Mouse (Mus musculus): ENCODE measurements around the gene Slc4a5. TPM values are rescaled to one million over a fixed set of nuclear protein-coding genes. Genes with fewer than 3 reads are reported as not detected.

Gene Slc4a5
- polyA plus RNA-seq, 2 experiments = 0.52 to 1.4 TPM

DNA sequence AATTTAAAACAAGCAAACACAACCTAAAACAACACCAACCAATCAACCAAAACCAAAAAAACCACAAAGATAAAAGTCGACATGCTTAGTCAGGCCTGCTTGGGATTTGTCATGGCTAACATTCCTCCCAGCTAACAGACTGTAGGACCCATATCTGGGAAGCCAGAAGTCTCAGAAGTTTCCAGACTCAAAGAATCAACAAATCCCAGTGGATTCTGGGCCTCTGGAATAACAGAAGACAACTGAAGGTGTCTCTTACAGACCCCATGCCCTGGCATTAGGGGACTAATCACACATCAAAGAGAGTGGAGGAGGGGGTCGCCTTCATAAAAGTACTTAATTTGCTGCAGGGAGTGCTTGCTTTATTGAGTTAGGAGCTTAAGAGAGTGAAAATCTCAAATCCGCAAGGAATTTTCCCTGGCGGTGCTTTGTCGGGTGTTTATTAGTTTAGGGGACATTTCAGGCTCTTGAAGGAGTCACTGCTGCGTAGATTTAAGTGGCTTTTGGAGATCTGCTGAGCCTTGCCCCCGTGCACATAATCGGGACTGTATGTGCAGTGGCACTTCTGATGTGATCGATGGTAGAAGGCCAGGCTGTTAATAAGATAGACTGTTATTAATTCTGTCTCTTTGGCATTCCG lies 24.9 kb downstream of the Slc4a5 start:
- Histone ChIP-seq H3K27ac (peak overlapping the region; percentile 93), H3K27me3 (ENCODE audit: control insufficient read depth, insufficient read depth, low read length) (peaks cover 8% of the 10 kb centered on the region), H3K4me2 (ENCODE audit: low read depth) (no peak overlapping the region), H3K36me3 (replicated peaks; ENCODE audit: control insufficient read depth, insufficient read depth, low read depth) (no peaks in the 10 kb centered on the region), H3K4me3 (ENCODE audit: insufficient read depth in 1 of 2, low read depth in 2 of 2, low read length in 2 of 2) (no peak overlapping the region), H3K4me1 (replicated peaks; ENCODE audit: control insufficient read depth in 2 of 2, insufficient read depth in 2 of 2, low read length in 1 of 2) (peaks cover 22 to 36% of the 10 kb centered on the region in 2 experiments), H3K9me3 (ENCODE audit: control insufficient read depth, low read length) (no peaks in the 10 kb centered on the region), H3K9ac (replicated peaks) (no peak overlapping the region)
- DNase-seq (ENCODE audit: low read depth in 3 of 3, low spot score in 3 of 3) (no peak), ATAC-seq (ENCODE audit: insufficient read depth) (no peak)
- TF ChIP-seq CTCF (IDR thresholded peaks at IDR 0.05; ENCODE audit: low read depth) (no peak), EP300 (IDR thresholded peaks at IDR 0.05; ENCODE audit: low read depth) (no peak)
- 62% methylated on average over 10 of the region's 10 CpGs for WGBS (ENCODE audit: insufficient replicate concordance)

DNA sequence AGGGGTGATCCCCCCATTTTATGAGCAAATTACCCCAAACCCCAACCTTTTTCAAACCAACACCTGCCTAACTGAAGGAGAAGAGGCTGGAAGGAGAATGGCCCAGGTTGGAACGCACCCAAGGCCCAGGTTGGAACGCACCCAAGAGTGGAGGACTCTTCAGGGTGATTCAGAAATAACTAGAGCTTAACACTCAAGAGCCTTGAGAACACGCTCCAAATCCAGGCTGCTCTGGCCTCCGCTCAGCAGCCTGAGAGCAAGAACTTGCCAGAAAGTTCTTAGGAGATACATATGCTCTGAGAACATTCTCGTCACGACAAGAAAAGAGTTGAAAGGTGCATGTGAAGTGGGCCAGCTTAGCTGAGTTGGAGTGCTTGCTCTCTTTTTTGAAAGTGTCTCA lies 25.5 kb downstream of the Slc4a5 start:
- Histone ChIP-seq H3K27me3 (ENCODE audit: control insufficient read depth, insufficient read depth, low read length) (peaks cover 5% of the 10 kb centered on the region; the same call in 1 of the 2 replicates), H3K36me3 (replicated peaks; ENCODE audit: control insufficient read depth, insufficient read depth, low read depth) (no peaks in the 10 kb centered on the region), H3K9ac (replicated peaks) (no peak overlapping the region; the same call in 1 of the 2 replicates), H3K27ac (peak overlapping the region; percentile 93), H3K4me2 (ENCODE audit: low read depth) (no peak overlapping the region), H3K9me3 (ENCODE audit: control insufficient read depth, low read length) (no peaks in the 10 kb centered on the region), H3K4me3 (ENCODE audit: insufficient read depth in 1 of 2, low read depth in 2 of 2, low read length in 2 of 2) (no peak overlapping the region), H3K4me1 (replicated peaks; ENCODE audit: control insufficient read depth in 2 of 2, insufficient read depth in 2 of 2, low read length in 1 of 2) (peaks cover 22 to 36% of the 10 kb centered on the region in 2 experiments)
- DNase-seq (ENCODE audit: low read depth in 3 of 3, low spot score in 3 of 3) = no peak
- WGBS (ENCODE audit: insufficient replicate concordance) = 72% methylated on average over 6 of the region's 6 CpGs
- TF ChIP-seq CTCF (IDR thresholded peaks at IDR 0.05; ENCODE audit: low read depth) = no peak
- ATAC-seq (ENCODE audit: insufficient read depth) = no peak

- peak overlapping the region; percentile 59 for H3K4me2 ChIP-seq (ENCODE audit: low read depth)
- H3K9ac ChIP-seq (replicated peaks) = peak overlapping the region; percentile 68
- WGBS (ENCODE audit: insufficient replicate concordance) = 68% methylated on average over 1 of the region's 1 CpGs
- H3K27ac ChIP-seq = peak overlapping the region; percentile 93
- DNase-seq (ENCODE audit: low read depth in 3 of 3, low spot score in 3 of 3) (peak; percentile 42 to 59 (median 58)), ATAC-seq (ENCODE audit: insufficient read depth) (peak; percentile 95)
- H3K4me1 ChIP-seq (replicated peaks; ENCODE audit: control insufficient read depth in 2 of 2, insufficient read depth in 2 of 2, low read length in 1 of 2) = peaks cover 22 to 36% of the 10 kb centered on the region in 2 experiments
- TF ChIP-seq EP300 (IDR thresholded peaks at IDR 0.05; ENCODE audit: low read depth) = no peak
- no peak for TF ChIP-seq CTCF (IDR thresholded peaks at IDR 0.05; ENCODE audit: low read depth)
- no peaks in the 10 kb centered on the region for H3K36me3 ChIP-seq (replicated peaks; ENCODE audit: control insufficient read depth, insufficient read depth, low read depth)
- no peaks in the 10 kb centered on the region for H3K9me3 ChIP-seq (ENCODE audit: control insufficient read depth, low read length)
- H3K4me3 ChIP-seq (ENCODE audit: insufficient read depth in 1 of 2, low read depth in 2 of 2, low read length in 2 of 2) = peak overlapping the region; percentile 60 to 66
- no peaks in the 10 kb centered on the region; the same call in 1 of the 2 replicates for H3K27me3 ChIP-seq (ENCODE audit: control insufficient read depth, insufficient read depth, low read length)
Observed at GRCm38 (mm10) chr6:83245997-83246396, 26.4 kb downstream of the Slc4a5 start.

- Histone ChIP-seq H3K36me3 (replicated peaks; ENCODE audit: control insufficient read depth, insufficient read depth, low read depth) (no peaks in the 10 kb centered on the region), H3K27ac (peak overlapping the region; percentile 93), H3K4me3 (ENCODE audit: insufficient read depth in 1 of 2, low read depth in 2 of 2, low read length in 2 of 2) (peak overlapping the region; percentile 60 to 66), H3K4me2 (ENCODE audit: low read depth) (peak overlapping the region; percentile 59), H3K9me3 (ENCODE audit: control insufficient read depth, low read length) (no peaks in the 10 kb centered on the region), H3K27me3 (ENCODE audit: control insufficient read depth, insufficient read depth, low read length) (no peaks in the 10 kb centered on the region; the same call in 1 of the 2 replicates), H3K9ac (replicated peaks) (peak overlapping the region; percentile 68), H3K4me1 (replicated peaks; ENCODE audit: control insufficient read depth in 2 of 2, insufficient read depth in 2 of 2, low read length in 1 of 2) (peaks cover 22 to 36% of the 10 kb centered on the region in 2 experiments)
- no peak for TF ChIP-seq EP300 (IDR thresholded peaks at IDR 0.05; ENCODE audit: low read depth)
- no peak for TF ChIP-seq CTCF (IDR thresholded peaks at IDR 0.05; ENCODE audit: low read depth)
- ATAC-seq (ENCODE audit: insufficient read depth) = peak; percentile 58
- DNase-seq (ENCODE audit: low read depth in 3 of 3, low spot score in 3 of 3) = no peak
- WGBS (ENCODE audit: insufficient replicate concordance) = 71% methylated on average over 4 of the region's 4 CpGs
Observed at GRCm38 (mm10) chr6:83246750-83247149, 27.1 kb downstream of the Slc4a5 start.

GRCm38 (mm10) chr6:83247153-83247552 lies 27.5 kb downstream of the Slc4a5 start:
- Histone ChIP-seq H3K36me3 (replicated peaks; ENCODE audit: control insufficient read depth, insufficient read depth, low read depth) (no peaks in the 10 kb centered on the region), H3K27ac (peak overlapping the region; percentile 93), H3K4me3 (ENCODE audit: insufficient read depth in 1 of 2, low read depth in 2 of 2, low read length in 2 of 2) (peak overlapping the region; percentile 60 to 66), H3K9ac (replicated peaks) (peak overlapping the region; percentile 68), H3K9me3 (ENCODE audit: control insufficient read depth, low read length) (no peaks in the 10 kb centered on the region), H3K4me2 (ENCODE audit: low read depth) (peak overlapping the region; percentile 59), H3K27me3 (ENCODE audit: control insufficient read depth, insufficient read depth, low read length) (no peaks in the 10 kb centered on the region; the same call in 1 of the 2 replicates), H3K4me1 (replicated peaks; ENCODE audit: control insufficient read depth in 2 of 2, insufficient read depth in 2 of 2, low read length in 1 of 2) (peaks cover 22 to 36% of the 10 kb centered on the region in 2 experiments)
- ATAC-seq (ENCODE audit: insufficient read depth) (peak; percentile 57), DNase-seq (ENCODE audit: low read depth in 3 of 3, low spot score in 3 of 3) (no peak)
- TF ChIP-seq CTCF (IDR thresholded peaks at IDR 0.05; ENCODE audit: low read depth) (no peak), EP300 (IDR thresholded peaks at IDR 0.05; ENCODE audit: low read depth) (no peak)
- 89% methylated on average over 2 of the region's 2 CpGs for WGBS (ENCODE audit: insufficient replicate concordance)
